Mouse (Mus musculus): ENCODE data around the gene Agbl1.

Gene Agbl1

DNA sequence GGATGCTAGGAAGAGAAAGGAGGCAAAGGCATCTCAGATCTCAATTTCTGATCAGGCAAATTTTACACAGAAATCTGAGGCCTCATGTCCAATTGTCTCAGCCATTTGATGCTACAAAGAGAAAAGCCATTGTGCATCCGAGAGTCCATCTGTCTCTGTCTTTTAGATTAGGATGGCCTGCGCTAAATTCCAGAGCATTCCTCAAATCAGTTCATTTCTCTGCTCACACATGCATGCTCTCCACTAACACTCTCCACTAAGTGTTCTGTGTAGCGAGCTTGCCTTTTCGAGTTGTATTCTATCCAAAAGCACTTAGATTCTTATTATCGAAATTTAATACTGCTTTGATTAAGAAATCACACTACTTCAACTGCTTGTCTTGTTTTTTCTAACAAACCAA, 159.6 kb downstream of the Agbl1 start:
- DNase-seq (ENCODE audit: low read depth, low spot score), result no peak

DNA sequence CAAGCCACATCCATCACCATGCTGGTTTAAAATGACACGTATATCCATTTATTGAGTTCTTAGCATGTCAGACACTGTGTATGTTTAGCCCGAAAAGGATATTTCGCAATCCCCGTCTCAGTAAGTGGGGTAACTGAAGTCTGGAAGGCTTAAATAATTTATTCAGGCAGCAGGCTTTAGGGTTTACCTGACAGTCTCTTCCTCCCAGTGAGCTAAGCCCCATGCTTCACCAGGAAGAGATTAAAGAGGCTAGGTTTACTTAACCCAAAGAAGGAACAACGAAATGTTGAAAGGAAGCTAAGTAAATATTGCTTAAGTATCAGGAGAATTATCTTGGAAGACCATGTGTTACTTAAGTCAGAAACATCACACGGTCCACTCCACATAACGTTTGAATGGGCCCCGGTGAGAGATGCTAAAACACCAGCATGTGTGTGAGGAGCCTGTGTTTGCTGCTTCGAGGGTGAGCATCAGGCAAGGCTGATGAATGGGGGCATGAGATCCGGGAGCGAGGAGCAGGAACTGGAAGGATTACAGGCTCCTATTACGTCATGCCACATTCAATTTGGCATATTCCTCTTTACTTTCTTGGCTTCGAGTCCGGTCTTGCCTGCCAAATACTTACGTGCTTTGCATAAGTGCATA, 162.7 kb downstream of the Agbl1 start:
- DNase-seq (ENCODE audit: low read depth, low spot score), result no peak

DNA sequence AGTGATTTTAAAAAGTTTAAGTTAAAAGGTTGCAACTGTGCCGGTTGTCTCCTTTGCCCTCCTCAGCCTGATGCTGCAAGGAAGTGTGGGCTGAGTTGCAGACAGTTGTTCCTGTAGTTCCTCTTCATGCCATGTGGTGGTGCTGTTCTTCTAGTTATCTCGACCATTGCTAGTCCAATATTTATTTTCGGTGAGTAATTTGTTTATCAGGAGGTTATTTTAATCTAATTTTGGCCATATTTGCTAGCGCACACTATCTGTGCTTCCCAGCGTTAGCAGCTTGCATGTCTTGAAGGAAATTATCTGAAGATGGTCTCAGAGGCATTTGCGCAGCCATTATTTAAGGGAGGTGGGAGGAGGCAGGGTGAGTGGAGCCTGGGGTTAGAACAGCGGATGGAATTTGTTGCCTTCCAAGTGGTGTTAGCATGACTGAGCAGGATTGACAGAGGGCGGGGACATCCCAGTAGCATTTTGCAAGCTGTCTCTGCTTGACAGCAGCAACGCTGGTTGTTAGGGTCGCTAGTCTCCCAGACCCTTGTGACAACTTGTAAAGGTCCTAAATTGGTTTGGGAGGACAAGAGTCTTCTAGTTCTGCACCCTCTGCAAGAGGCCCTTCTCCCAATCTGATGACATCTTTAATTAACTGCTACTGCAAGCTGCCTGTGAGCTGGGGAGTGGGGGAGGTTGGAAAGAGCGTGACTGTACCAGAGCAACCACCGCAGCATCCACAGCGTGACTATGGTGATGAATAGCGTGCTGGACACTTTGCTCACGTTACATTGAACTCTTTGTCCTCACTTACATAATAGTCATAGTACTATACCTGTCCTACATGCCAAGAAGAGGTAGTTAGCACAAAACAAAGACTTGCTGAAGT, 163.5 kb downstream of the Agbl1 start:
- peak; percentile 28 for DNase-seq (ENCODE audit: low read depth, low spot score)

DNA sequence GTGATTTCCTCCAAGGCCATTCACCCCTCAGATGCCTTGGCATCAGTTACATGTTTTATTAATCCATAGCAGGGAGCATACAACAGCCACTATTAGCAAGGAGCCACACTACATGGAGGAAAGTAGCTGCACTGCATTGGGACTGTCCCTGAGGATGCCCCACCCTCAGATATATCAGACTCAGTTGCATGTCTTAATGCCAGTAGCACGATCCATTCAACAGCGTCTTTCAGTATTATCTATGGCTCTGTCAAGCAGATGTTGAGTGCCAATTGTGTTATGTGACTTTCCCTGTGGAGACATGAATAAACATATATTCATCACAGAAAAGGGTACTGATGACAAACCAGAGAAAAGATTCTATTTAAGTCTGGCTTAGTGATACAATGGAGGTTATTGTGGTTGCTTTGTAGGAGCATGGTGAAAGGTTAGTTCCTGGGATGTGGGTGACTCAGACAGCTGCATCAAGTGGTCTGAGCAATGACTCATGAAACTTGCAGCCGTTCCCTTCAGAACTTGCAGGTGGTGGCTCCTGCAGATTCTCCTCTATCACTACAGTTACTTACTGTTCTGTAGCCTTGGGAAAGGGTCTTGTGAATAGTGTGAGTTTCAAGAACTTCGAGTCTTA, 178.4 kb downstream of the Agbl1 start:
- peak; percentile 7 for DNase-seq (ENCODE audit: low read depth, low spot score)

DNA sequence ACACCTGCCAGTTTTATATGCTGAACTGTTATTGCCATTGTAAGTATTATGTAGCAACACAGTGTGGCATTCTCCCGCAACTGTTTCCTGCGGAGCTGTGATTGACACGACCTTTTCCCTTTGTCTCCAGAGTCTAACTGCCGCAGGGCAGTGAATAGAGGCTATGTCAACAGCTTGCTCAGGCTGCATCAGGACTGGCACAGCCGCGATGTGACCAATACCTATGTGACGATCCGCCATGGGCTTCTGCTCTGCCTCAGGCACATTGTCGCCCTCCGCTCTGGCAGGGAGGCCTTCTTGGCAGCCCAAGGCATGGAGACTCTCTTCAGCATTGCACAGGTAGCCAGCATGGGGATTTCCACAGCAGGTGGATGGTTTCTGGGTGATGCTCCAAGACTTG, 179.3 kb downstream of the Agbl1 start:
- no peak for DNase-seq (ENCODE audit: low read depth, low spot score)

DNA sequence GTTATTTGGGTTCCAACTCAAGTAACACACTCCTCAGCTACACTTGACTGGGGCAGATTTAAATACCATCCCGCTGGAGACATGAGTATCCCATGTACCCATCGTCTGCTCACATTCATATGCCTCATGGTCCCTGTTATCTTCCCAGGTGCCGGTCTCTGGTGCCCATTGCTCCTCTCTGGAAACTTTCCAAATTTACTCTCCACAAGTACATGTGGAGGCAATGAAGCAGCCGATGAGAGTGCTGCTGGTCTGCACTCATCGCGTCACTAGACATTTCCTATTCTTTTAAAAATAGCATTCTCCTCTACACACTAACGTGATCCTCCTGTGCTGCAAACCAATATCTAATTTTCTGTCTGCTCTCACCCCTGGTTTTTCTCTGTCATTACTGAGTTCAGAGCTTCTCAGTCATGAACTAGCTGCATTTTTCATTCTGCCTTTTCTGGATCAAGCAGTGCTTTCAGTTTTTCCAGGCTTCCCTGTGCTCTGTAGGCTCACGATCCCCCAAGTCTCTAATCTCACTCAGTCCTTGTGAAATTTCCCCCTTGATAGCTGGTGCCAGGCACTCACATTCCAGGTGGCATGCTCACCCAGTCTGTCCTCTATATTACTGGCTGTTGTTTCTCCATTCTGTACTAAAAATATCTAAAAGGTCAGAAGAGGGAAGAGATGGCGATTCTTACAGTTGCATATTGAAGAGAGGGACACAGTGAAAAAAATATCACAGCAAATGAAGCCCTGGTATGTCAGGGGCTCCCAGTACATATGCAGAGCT, 180.9 kb downstream of the Agbl1 start:
- DNase-seq (ENCODE audit: low read depth, low spot score), result no peak

DNA sequence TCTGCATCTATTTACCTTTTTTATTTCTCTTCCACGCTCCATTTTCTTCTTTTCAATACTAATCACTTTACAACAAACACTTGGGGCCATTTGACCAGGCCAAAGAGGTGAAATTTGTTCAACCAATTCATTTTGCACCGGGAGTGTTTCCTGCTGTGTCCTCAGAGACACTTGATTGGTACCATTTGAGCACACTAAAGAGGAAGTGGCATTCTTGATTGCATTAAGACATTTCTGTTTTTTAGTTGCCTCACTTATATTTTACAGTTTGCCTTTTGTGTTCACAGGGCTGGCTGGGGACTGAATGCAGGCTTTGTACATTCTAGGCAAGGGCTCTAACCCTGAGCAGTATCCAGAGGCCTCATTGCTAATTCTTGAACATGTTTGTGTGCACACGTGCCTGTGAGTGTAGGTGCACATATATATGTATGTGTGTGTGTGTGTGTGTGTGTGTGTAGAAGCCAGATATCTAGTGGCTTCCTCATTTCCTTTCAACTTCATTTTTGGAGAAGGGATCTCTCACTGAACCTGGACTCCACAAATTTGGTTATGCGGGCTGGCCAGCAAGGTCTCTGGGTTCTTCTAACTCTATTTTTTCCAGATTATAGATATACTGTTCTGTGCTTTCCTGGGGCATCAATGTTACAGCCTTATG, 182.4 kb downstream of the Agbl1 start:
- DNase-seq (ENCODE audit: low read depth, low spot score), result no peak

DNA sequence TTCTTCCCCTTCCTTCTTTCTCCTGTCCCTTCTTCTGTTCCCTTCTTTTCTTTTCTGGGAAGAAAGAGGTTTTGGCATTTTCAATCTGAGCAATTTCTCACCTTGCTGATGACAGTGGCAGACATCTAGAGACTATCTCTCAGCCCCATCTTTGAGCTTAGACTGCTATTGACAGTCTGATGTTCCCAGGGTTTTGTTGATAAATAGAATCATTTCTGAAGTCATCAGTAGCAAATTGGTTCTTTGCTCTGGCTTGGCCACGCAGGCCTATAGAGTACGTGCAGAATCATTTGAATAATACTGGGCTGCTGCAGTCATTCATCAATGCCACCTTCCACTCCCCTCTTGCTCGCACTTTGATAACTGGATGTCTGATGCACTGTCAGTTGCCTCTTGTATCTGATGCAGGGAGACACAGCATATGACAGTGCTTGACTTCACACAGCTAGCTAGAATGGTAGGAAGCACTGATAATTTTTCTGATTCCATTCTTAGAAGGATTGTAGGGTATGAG, 186.5 kb downstream of the Agbl1 start:
- no peak for DNase-seq (ENCODE audit: low read depth, low spot score)

DNA sequence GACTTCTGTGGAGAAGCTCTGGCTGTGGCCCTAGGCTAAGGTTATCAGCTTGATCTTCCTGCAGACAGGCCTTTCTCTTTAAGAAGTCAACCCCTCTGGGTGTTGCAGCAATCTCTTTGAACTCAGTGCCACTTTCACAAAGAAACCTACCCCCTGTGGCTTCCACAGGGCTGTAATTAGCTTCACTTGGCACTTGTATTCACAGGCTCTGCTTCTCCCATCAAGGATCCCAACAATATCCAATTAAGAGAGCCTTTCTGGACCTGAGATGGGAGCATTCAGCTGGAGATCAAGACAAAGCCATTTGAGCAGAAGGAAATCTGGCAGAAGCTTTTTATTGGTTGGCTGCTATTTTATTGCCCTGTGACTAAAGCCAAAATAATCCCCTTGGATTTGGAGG, 208.9 kb downstream of the Agbl1 start:
- DNase-seq (ENCODE audit: low read depth, low spot score), result no peak

DNA sequence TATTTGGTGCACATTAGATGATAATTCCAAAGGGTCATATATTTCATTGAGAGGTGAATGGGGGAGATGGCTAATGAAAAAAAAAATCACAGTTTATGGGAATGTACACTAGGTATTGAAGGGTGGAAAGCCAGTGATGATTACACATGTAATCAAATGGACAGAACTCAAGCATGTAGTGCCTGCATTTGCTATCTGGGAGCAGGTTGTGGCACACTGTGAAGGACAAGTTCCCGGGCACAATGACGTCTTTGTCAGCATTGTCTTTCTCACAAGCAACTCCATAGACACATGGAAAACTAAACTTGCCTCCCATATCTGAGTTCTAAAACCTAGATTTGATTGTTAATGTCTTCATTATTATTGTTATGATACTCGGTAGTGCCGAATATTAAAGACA, 209.3 kb downstream of the Agbl1 start:
- DNase-seq (ENCODE audit: low read depth, low spot score), result no peak

DNA sequence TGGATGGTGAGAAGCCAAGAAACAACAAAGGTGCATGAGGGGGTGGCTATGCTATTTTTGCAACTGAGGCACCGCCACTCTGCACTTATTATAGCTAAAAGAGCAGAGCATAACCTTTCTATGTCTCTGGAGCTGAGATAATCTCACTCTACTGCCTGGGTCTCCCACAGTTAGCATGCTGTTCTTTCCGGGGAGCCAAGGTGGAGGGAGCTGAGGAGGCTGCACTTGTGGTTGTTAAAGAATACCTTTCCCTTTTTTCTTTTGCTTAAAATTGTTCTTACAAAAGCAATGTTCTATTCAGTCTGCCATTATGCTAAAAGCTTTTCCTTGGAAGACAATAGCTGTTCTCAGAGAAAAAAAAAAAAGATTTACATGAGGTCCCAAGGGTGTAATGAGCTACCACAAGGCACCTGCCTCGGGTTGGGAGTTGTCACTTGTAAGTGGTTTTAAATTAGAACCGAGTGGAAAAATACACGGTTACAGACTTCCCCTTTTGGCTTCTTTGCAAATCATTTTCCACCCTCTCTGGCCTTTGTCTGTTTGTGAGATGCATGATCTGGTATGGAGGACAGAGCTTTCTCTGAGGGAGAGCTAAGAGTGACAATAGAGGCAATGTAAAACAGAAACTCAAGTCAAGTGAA, 232.8 kb downstream of the Agbl1 start:
- DNase-seq (ENCODE audit: low read depth, low spot score), result no peak

DNA sequence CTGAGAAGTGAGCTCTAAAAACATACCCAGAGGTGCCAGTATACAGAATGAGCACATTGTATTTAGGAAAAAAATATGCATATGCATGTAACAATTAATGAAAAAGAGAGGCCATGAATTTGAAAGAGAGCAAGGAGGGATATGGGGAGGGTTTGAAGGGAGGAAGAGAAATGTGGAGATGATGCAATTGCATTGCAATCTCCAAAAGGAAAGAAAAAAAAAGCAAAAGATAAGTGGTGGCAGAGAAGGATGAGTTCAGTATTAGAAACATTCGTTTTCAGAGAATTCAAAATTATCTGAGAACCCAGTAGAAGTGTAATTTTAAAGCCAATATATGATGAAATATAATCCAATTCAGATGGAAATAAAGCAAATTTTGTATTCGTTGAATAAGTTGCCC, 236.7 kb downstream of the Agbl1 start:
- no peak for DNase-seq (ENCODE audit: low read depth, low spot score)

DNA sequence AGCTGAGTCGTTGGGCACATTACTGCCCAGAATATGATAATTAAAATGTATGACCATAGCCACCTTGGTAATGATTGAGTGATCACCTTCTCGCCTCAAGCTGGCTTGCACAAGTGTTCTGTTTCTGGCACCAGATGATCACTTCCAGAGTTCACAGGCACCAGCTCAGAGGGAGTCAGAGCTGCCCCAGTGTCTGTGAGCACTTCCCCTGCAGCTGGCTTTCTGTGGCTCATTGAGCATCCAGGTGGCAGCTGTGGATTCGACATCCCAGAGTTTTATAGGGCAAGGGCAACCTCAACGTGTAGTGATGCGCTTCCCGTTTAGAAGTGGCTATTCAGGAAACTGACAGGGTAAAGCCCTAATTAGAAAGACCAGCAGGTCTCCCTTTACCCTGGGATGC, 244.5 kb downstream of the Agbl1 start:
- no peak for DNase-seq (ENCODE audit: low read depth, low spot score)

DNA sequence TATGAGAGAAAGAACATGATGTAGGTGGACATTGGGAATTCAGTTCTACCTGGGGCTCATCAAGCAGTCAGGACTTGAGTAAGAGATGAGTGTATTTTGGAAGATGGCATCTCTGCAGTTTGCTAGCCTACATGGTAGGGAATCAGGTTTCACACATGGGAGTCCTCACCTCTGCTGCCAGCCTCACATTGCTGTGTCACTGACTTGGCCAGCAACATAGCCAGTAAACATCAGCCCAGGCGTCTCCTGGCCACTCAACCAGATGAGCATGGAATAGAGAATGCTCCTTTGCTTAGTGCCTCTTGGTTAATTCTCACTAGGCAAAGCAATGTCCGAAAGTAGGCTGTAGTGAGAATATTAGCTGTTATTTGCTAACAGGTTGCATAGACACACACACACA, 255.9 kb downstream of the Agbl1 start:
- DNase-seq (ENCODE audit: low read depth, low spot score), result no peak

DNA sequence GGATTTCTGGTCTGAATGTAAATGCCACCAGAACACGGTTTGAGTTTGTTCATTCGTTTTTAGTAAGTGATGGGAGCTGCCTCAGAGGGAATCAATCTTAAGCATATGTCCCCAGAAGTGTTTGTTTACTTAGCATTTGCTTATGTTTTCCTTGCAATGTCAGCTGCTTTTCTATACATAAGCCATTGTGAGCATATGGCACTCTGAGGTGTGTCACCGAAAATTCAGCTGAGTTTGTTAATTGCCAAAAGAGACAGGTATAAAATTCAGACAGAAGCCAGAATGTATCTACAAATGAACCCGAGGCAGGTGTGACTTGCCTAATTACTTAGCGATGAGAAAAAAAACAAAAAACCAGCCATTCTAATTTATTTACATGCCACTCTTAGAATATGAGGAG, 257.8 kb downstream of the Agbl1 start:
- no peak for DNase-seq (ENCODE audit: low read depth, low spot score)

DNA sequence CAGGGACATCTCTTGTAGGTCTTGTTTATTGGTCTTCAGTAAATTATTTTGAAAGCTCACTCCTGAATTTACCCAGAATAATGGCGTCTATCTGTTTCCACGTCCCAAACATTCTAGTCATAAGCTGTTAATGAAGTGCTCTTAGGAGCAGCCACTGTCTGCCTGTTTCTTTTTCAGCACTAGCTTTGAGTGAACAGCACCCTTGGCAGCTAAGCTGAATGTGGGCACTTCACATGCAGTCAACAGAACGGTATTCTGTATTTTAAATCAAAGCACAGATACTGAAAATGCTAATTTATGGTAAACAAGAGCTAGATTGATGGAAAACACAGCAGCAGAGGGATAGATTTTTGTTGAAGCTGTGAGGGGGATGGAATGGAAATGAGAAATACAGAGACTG, 294.6 kb downstream of the Agbl1 start:
- peak; percentile 2 for DNase-seq (ENCODE audit: low read depth, low spot score)

DNA sequence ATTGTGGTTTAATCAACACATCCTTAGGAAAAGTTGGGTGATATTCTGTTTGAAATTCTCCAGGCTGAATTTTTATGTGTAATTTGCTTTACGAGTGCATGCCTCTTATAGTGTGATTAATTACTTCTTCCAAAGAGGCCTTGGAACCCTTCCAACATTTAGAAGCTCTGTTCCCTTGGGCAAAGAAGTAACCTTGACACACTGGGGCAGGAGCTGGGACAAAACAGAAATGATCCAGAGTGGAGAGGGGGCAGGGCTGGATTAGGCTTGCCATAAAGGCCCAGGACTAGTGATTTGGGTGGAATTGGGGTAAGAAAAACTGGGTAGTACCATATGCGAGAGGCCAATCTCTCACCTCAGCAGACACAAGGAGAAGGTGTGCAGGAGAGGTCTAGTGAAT, 316.8 kb downstream of the Agbl1 start:
- DNase-seq (ENCODE audit: low read depth, low spot score), result no peak

DNA sequence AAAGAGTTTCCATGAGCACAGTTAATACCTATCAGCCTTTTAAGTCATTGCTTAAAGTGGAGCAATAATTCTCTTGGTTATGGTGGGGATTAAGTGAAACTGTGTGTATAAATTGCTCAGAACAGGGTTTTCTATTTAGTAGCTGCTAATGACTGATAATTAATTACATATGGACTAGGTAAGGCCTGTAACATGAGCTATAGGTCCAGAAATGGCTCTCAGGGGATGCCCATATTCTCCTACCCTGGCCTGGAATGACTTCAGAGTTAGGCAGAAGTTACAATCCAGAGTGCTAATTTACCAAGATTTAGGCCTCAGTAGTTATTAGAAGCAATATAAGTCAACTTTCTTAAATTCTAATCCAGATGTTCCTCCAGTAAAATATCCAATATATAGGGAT, 317.6 kb downstream of the Agbl1 start:
- DNase-seq (ENCODE audit: low read depth, low spot score), result no peak

DNA sequence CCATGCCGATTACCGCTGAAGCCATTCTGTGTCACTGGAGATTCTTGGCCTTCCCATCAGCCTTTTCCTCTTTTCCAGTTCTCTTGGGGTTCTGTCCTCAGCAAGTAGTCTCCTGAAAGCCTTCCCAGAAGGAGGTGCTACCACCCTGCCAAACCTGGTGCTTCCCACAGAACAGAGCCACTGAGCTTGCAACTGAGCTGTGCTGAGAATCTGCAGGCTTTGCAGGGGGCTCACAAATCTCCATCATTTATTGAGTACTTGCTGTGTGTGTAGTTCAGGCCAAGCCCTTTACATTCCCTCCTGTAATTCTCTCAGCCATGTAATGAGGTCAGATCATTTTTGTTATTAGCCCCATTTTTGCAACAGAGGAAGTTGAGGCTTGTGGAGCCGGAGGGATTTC, 322.2 kb downstream of the Agbl1 start:
- no peak for DNase-seq (ENCODE audit: low read depth, low spot score)

DNA sequence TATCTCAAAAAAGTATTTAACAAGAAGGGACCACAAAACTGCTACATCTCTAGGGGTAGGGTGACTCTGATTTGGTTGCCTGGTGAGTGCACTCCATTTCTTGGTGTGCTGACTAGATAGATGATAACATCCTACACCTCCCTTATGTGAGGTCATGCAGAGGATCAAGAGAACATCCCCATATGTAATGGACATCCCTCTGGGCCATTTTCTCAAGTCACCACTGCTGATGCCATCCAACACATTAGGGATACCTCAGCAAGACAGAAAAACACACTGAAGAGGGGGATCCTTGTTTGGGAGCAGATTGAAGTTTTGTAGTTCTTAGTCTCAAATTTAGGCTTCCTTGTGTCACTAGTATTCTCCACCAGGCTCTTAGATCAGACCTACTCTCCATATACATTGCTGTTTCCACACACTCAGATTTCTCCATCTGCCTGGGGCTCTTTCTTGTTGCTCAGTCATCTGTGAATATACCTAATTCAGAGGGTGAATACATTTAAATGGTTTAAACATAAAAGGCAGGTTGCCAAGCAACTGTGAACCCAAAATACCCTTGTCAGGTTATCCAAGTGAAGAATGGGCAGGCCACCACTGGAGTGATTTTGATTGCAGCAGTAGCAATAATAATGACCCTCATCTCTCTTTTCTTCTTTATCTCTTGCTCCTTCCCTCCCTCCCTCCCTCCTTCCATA, 331.0 kb downstream of the Agbl1 start:
- no peak for DNase-seq (ENCODE audit: low read depth, low spot score)

All from 3T3-L1 (cell line).